Mouse (Mus musculus): Measurements from ENCODE around the gene Utp15.

GRCm38 (mm10) chr13:98280990-98281650, 18.3 kb upstream of the Utp15 start:
- no peak for TF ChIP-seq POLR2A (IDR thresholded peaks at IDR 0.05; ENCODE audit: insufficient read depth, low read depth, low read length)
- TF ChIP-seq CTCF (IDR thresholded peaks at IDR 0.05), result no peak
- TF ChIP-seq EP300 (IDR thresholded peaks at IDR 0.05; ENCODE audit: insufficient read depth, low read depth, low read length), result no peak

Data from heart, adult 2 months (tissue).